Mouse (Mus musculus): ENCODE measurements around the gene Ssbp3. TPM values are rescaled to one million over a fixed set of nuclear protein-coding genes. Genes with fewer than 3 reads are reported as not detected.

The Ssbp3 gene
- polyA plus RNA-seq, 1 experiment from 2014 or later = 43.3 TPM

DNA sequence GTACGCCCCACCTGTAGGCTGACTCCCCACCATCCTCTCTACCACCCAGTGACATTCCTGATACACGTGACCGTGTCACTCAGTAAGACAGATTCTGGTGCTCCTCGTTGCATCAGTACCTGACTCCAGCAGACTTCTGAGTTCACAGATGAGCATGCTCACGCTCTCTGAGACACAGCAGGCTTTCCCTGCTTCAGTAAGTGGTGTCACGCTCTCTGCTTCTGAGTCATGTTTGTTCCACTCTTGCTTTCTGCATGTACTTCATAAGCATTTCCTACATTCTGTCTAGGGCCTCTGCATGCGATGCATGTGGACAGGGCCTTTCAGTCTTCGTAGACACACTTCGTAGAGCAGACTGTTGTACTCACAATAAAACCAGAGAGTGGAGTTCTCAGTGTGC, 161.8 kb downstream of the Ssbp3 start:
- no peaks in the 10 kb centered on the region for H3K36me3 ChIP-seq (ENCODE audit: control insufficient read depth, insufficient read depth, low read length)
- H3K4me1 ChIP-seq (ENCODE audit: control insufficient read depth in 2 of 2, insufficient read depth in 2 of 2, low read length in 2 of 2) = peaks cover 6 to 8% of the 10 kb centered on the region in 2 experiments; a peak in 2 of 4 replicates
- 0 out of 2 replicates have a peak, but pooled peaks cover 5% of the 10 kb centered on the region for H3K27me3 ChIP-seq (ENCODE audit: control insufficient read depth, insufficient read depth, low read length)
- WGBS = 80% methylated on average over 9 of the region's 9 CpGs
- no peak for ATAC-seq (ENCODE audit: insufficient number of reproducible peaks, insufficient read depth, low FRiP score, low read depth)
- no peaks in the 10 kb centered on the region for H3K9me3 ChIP-seq (ENCODE audit: control insufficient read depth, low read length)
- H3K4me2 ChIP-seq (ENCODE audit: low read length) = no peak overlapping the region
- no peak overlapping the region for H3K9ac ChIP-seq (ENCODE audit: low read length)
- no peak overlapping the region for H3K27ac ChIP-seq (replicated peaks in 1 of 2; ENCODE audit: control insufficient read depth in 1 of 2, insufficient read depth in 1 of 2, low read depth in 2 of 2, low read length in 2 of 2)
- no peak overlapping the region for H3K4me3 ChIP-seq (ENCODE audit: control insufficient read depth in 1 of 2, insufficient read depth in 1 of 2, low read depth in 1 of 2, low read length in 2 of 2)

DNA sequence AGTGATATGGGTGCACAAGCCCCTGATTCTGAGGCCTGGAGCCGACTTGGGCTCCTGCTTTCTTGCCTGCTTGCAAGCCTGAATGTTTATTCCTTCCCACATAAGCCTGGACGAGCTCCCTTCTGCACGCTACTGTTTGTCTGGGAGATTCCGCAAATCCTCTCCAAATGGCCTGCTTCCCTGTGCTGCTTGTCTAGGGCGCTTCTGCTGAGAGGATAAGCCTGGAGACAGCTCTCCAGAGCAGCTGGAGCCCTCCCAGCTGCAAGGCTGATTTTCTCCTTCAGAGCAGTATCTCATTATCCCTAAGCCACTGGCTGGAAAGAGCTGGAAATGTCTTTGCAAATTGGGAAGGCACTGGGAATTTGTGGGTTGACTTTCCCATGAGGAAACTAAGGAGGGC, 165.0 kb downstream of the Ssbp3 start:
- Histone ChIP-seq H3K4me1 (ENCODE audit: control insufficient read depth in 2 of 2, insufficient read depth in 2 of 2, low read length in 2 of 2) (peaks cover 15 to 18% of the 10 kb centered on the region in 2 experiments), H3K27ac (replicated peaks in 1 of 2; ENCODE audit: control insufficient read depth in 1 of 2, insufficient read depth in 1 of 2, low read depth in 2 of 2, low read length in 2 of 2) (no peak overlapping the region), H3K27me3 (ENCODE audit: control insufficient read depth, insufficient read depth, low read length) (no peaks in the 10 kb centered on the region), H3K4me3 (ENCODE audit: control insufficient read depth in 1 of 2, insufficient read depth in 1 of 2, low read depth in 1 of 2, low read length in 2 of 2) (no peak overlapping the region), H3K4me2 (ENCODE audit: low read length) (no peak overlapping the region), H3K9me3 (ENCODE audit: control insufficient read depth, low read length) (no peaks in the 10 kb centered on the region), H3K36me3 (ENCODE audit: control insufficient read depth, insufficient read depth, low read length) (no peaks in the 10 kb centered on the region), H3K9ac (ENCODE audit: low read length) (no peak overlapping the region)
- 54% methylated on average over 5 of the region's 5 CpGs for WGBS
- ATAC-seq (ENCODE audit: insufficient number of reproducible peaks, insufficient read depth, low FRiP score, low read depth) = no peak

DNA sequence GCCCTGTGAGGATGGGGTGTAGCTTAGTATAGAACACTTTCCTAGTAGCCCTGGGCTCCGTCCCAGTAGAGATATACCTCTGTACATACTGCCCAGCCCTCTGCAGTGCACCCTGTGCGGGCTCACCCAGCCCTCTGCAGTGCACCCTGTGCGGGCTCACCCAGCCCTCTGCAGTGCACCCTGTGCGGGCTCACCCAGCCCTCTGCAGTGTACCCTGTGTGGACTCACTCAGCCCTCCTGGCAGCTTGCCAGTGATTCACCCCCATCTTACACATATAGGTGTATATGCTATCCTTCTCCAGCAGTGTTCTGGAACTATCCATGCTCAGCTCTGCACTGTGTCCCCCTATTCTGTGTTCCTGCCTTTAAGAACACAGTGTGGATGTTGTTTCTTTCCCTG, 168.4 kb downstream of the Ssbp3 start:
- H3K36me3 ChIP-seq (ENCODE audit: control insufficient read depth, insufficient read depth, low read length) = no peaks in the 10 kb centered on the region
- H3K27me3 ChIP-seq (ENCODE audit: control insufficient read depth, insufficient read depth, low read length) = no peaks in the 10 kb centered on the region
- no peaks in the 10 kb centered on the region for H3K9me3 ChIP-seq (ENCODE audit: control insufficient read depth, low read length)
- no peak for ATAC-seq (ENCODE audit: insufficient number of reproducible peaks, insufficient read depth, low FRiP score, low read depth)
- H3K9ac ChIP-seq (ENCODE audit: low read length) = no peak overlapping the region
- no peak overlapping the region for H3K4me2 ChIP-seq (ENCODE audit: low read length)
- no peak overlapping the region for H3K4me3 ChIP-seq (ENCODE audit: control insufficient read depth in 1 of 2, insufficient read depth in 1 of 2, low read depth in 1 of 2, low read length in 2 of 2)
- 80% methylated on average over 4 of the region's 4 CpGs for WGBS
- peaks cover 18 to 19% of the 10 kb centered on the region in 2 experiments for H3K4me1 ChIP-seq (ENCODE audit: control insufficient read depth in 2 of 2, insufficient read depth in 2 of 2, low read length in 2 of 2)
- no peak overlapping the region for H3K27ac ChIP-seq (replicated peaks in 1 of 2; ENCODE audit: control insufficient read depth in 1 of 2, insufficient read depth in 1 of 2, low read depth in 2 of 2, low read length in 2 of 2)

DNA sequence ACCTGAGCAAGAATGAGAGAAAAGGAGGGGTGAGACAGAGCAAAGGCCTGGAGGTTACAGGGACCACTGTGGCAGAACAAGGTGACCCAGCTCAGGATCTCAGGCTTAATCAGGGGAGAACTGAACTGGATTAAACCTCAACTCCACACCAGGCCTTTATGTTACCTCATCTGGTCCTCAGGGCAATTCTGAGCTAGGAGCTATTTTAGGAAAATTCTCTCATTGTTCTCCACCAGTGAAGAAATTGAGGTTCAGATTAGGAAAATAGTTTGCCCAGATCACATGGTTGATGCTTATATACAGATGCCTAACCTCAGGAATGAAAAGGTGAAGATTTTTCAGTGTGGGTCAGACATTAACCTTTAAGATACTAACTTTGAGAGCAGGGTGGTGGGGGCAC, 169.2 kb downstream of the Ssbp3 start:
- ATAC-seq (ENCODE audit: insufficient number of reproducible peaks, insufficient read depth, low FRiP score, low read depth) = no peak
- H3K27me3 ChIP-seq (ENCODE audit: control insufficient read depth, insufficient read depth, low read length) = no peaks in the 10 kb centered on the region

DNA sequence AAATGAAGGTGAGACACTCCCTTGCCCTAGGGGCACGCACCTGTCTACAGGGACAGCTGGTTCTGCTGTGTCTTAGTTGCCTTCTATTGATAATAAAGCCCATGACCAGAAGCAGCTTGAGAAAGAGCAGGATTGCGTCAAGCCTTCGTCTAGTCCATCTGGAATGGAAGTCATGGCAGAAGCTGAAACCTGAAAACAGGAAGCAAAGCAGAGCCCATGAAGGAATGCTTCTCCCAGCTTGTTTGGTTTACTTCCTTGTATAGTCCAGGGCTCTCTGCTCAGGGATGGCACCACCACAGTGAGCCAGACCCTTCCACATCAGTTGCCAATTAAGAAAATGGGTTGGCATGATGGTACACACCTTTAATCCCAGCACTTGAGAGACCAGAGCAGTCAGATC, 171.7 kb downstream of the Ssbp3 start:
- Histone ChIP-seq H3K9me3 (ENCODE audit: control insufficient read depth, low read length) (no peaks in the 10 kb centered on the region), H3K4me2 (ENCODE audit: low read length) (no peak overlapping the region), H3K27me3 (ENCODE audit: control insufficient read depth, insufficient read depth, low read length) (no peaks in the 10 kb centered on the region), H3K4me3 (ENCODE audit: control insufficient read depth in 1 of 2, insufficient read depth in 1 of 2, low read depth in 1 of 2, low read length in 2 of 2) (no peak overlapping the region), H3K36me3 (ENCODE audit: control insufficient read depth, insufficient read depth, low read length) (no peaks in the 10 kb centered on the region), H3K9ac (ENCODE audit: low read length) (no peak overlapping the region), H3K4me1 (ENCODE audit: control insufficient read depth in 2 of 2, insufficient read depth in 2 of 2, low read length in 2 of 2) (peaks cover 24 to 28% of the 10 kb centered on the region in 2 experiments), H3K27ac (replicated peaks in 1 of 2; ENCODE audit: control insufficient read depth in 1 of 2, insufficient read depth in 1 of 2, low read depth in 2 of 2, low read length in 2 of 2) (no peak overlapping the region)
- WGBS = 90% methylated on average over 3 of the region's 3 CpGs
- ATAC-seq (ENCODE audit: insufficient number of reproducible peaks, insufficient read depth, low FRiP score, low read depth) = no peak

More for the DNA sequence above, 169.2 kb downstream of the Ssbp3 start:
- no peak overlapping the region for H3K9ac ChIP-seq (ENCODE audit: low read length)
- no peak overlapping the region for H3K4me2 ChIP-seq (ENCODE audit: low read length)
- H3K27ac ChIP-seq (replicated peaks in 1 of 2; ENCODE audit: control insufficient read depth in 1 of 2, insufficient read depth in 1 of 2, low read depth in 2 of 2, low read length in 2 of 2) = no peak overlapping the region
- H3K4me3 ChIP-seq (ENCODE audit: control insufficient read depth in 1 of 2, insufficient read depth in 1 of 2, low read depth in 1 of 2, low read length in 2 of 2) = no peak overlapping the region
- H3K4me1 ChIP-seq (ENCODE audit: control insufficient read depth in 2 of 2, insufficient read depth in 2 of 2, low read length in 2 of 2) = peaks cover 22 to 25% of the 10 kb centered on the region in 2 experiments
- H3K36me3 ChIP-seq (ENCODE audit: control insufficient read depth, insufficient read depth, low read length) = no peaks in the 10 kb centered on the region
- no peaks in the 10 kb centered on the region for H3K9me3 ChIP-seq (ENCODE audit: control insufficient read depth, low read length)

DNA sequence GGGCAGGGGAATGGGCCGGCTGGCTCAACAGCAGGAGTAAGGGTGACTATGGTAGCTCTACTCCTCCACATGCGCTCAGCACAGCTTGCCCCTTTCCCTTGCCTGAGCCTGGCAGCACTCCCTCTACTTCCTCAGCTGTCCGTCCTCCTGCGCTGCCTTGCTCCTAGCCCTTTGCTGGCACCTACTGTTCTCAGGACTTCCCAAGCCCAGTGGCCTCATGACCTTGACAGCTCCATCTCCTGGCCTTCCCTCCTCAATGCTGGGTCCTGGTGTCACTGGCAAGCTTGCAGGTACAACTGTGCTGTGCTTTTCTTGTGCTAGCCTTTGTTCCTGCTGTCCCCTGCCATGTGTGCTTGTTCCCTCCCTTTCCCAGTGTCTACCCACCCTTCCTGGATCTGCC, 172.6 kb downstream of the Ssbp3 start:
- no peak for ATAC-seq (ENCODE audit: insufficient number of reproducible peaks, insufficient read depth, low FRiP score, low read depth)
- no peak overlapping the region for H3K9ac ChIP-seq (ENCODE audit: low read length)
- H3K36me3 ChIP-seq (ENCODE audit: control insufficient read depth, insufficient read depth, low read length) = no peaks in the 10 kb centered on the region
- no peaks in the 10 kb centered on the region for H3K27me3 ChIP-seq (ENCODE audit: control insufficient read depth, insufficient read depth, low read length)
- H3K4me1 ChIP-seq (ENCODE audit: control insufficient read depth in 2 of 2, insufficient read depth in 2 of 2, low read length in 2 of 2) = peaks cover 24 to 28% of the 10 kb centered on the region in 2 experiments
- WGBS = 82% methylated on average over 4 of the region's 4 CpGs
- H3K4me3 ChIP-seq (ENCODE audit: control insufficient read depth in 1 of 2, insufficient read depth in 1 of 2, low read depth in 1 of 2, low read length in 2 of 2) = no peak overlapping the region
- no peaks in the 10 kb centered on the region for H3K9me3 ChIP-seq (ENCODE audit: control insufficient read depth, low read length)
- no peak overlapping the region for H3K4me2 ChIP-seq (ENCODE audit: low read length)
- H3K27ac ChIP-seq (replicated peaks in 1 of 2; ENCODE audit: control insufficient read depth in 1 of 2, insufficient read depth in 1 of 2, low read depth in 2 of 2, low read length in 2 of 2) = no peak overlapping the region

DNA sequence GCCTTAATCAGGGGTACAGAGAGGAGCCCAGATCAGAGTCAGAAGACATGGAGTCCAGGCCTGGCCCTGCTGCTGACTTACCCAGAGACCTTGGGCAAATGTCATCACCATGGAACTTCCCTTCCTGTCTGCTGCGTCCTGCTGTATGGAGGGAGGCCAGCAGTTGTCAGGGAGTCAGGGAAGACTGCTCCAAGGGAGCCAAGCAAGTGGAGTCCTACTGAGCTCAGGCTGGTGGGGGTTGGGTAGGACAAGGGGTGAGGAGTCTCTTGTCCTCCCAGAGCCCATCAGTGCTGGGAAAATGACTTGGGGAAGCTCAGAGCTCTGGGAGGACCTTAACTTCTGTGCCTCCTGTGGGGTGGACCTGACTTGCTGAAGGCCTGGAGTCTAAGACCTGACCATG, 173.8 kb downstream of the Ssbp3 start:
- H3K27me3 ChIP-seq (ENCODE audit: control insufficient read depth, insufficient read depth, low read length) = no peaks in the 10 kb centered on the region
- no peak; the same call in 1 of the 2 replicates for ATAC-seq (ENCODE audit: insufficient number of reproducible peaks, insufficient read depth, low FRiP score, low read depth)
- H3K4me3 ChIP-seq (ENCODE audit: control insufficient read depth in 1 of 2, insufficient read depth in 1 of 2, low read depth in 1 of 2, low read length in 2 of 2) = no peak overlapping the region
- no peaks in the 10 kb centered on the region for H3K9me3 ChIP-seq (ENCODE audit: control insufficient read depth, low read length)
- no peaks in the 10 kb centered on the region for H3K36me3 ChIP-seq (ENCODE audit: control insufficient read depth, insufficient read depth, low read length)
- peak overlapping the region in 1 of 2 experiments; percentile 23; a peak in 1 of 4 replicates for H3K27ac ChIP-seq (replicated peaks in 1 of 2; ENCODE audit: control insufficient read depth in 1 of 2, insufficient read depth in 1 of 2, low read depth in 2 of 2, low read length in 2 of 2)
- H3K4me1 ChIP-seq (ENCODE audit: control insufficient read depth in 2 of 2, insufficient read depth in 2 of 2, low read length in 2 of 2) = peaks cover 22 to 25% of the 10 kb centered on the region in 2 experiments
- no peak overlapping the region for H3K9ac ChIP-seq (ENCODE audit: low read length)
- 16% methylated on average over 1 of the region's 1 CpGs for WGBS
- no peak overlapping the region for H3K4me2 ChIP-seq (ENCODE audit: low read length)

DNA sequence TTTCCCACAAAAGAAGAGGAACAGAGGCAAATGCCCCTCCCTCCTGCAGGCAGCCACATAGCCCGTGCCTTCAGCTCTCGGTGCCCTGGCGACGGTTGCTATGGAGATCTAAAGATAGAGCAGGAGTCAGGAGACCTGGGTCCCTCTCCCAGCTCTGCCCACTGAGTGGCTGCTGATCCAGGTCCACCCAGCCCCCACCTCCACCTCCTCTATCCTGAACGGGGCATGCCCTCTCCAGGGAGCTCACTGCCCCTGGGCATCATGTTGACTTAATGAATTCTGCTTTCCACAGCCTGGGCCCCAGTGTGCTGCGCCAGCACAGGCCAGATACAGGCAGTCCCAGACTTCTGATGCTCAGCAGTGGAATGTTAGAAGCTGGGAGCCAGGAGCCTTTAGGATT, 174.4 kb downstream of the Ssbp3 start:
- 14% methylated on average over 6 of the region's 6 CpGs for WGBS

More for the DNA sequence above, 174.4 kb downstream of the Ssbp3 start:
- Histone ChIP-seq H3K27me3 (ENCODE audit: control insufficient read depth, insufficient read depth, low read length) (no peaks in the 10 kb centered on the region), H3K4me3 (ENCODE audit: control insufficient read depth in 1 of 2, insufficient read depth in 1 of 2, low read depth in 1 of 2, low read length in 2 of 2) (no peak overlapping the region), H3K4me1 (ENCODE audit: control insufficient read depth in 2 of 2, insufficient read depth in 2 of 2, low read length in 2 of 2) (peaks cover 17 to 22% of the 10 kb centered on the region in 2 experiments), H3K27ac (replicated peaks in 1 of 2; ENCODE audit: control insufficient read depth in 1 of 2, insufficient read depth in 1 of 2, low read depth in 2 of 2, low read length in 2 of 2) (0 out of 4 replicates have a peak overlapping the region, but pooled peaks of 1 of the 2 experiments have one; percentile 23), H3K4me2 (ENCODE audit: low read length) (no peak overlapping the region), H3K9ac (ENCODE audit: low read length) (no peak overlapping the region), H3K9me3 (ENCODE audit: control insufficient read depth, low read length) (no peaks in the 10 kb centered on the region), H3K36me3 (ENCODE audit: control insufficient read depth, insufficient read depth, low read length) (no peaks in the 10 kb centered on the region)
- ATAC-seq (ENCODE audit: insufficient number of reproducible peaks, insufficient read depth, low FRiP score, low read depth) = peak; percentile 67

All from heart, embryonic 14.5 days (tissue).